Mouse (Mus musculus) stomach, embryonic 14.5 days (tissue): ENCODE measurements at regions not wholly inside any gene's neighbourhood (a gene's known extent, or its start where the extent isn't known, plus 50 kb on each side); places are given as distances from the start of the nearest gene placed in this dataset.

Source experiments
- ATAC-seq: fragments of 200-750 bp; cut with Nextera tagmentation; 2 replicates; pipeline ENCODE4 v1.8.0; 2017; ENCODE audit warnings: low read depth, moderate TSS enrichment; ENCODE audit not compliant: insufficient number of reproducible peaks, insufficient read depth, low FRiP score
- H3K27ac ChIP-seq: fragments of 300-500 bp; sonication (generic); 2 replicates; pipeline ENCODE4 v1.5.1; 2014; ENCODE audit warnings: mild to moderate bottlenecking, low read length, moderate library complexity, mixed read lengths
- H3K27me3 ChIP-seq: fragments of 300-500 bp; sonication (generic); 2 replicates; pipeline ENCODE4 v1.6.1; 2014; ENCODE audit warnings: low read length, control low read depth, mixed read lengths; ENCODE audit not compliant: control insufficient read depth, insufficient read depth
- H3K36me3 ChIP-seq: fragments of 300-500 bp; sonication (generic); 2 replicates; pipeline ENCODE4 v1.6.1; 2014; ENCODE audit warnings: mild to moderate bottlenecking, control low read depth, low read length, moderate library complexity, mixed read lengths; ENCODE audit not compliant: control insufficient read depth, insufficient read depth
- H3K4me1 ChIP-seq: fragments of 300-500 bp; sonication (generic); 2 replicates; pipeline ENCODE4 v1.6.1; 2014; ENCODE audit warnings: low read length, control low read depth, mixed read lengths; ENCODE audit not compliant: control insufficient read depth, insufficient read depth
- H3K4me2 ChIP-seq: fragments of 300-500 bp; sonication (generic); replicated peaks from 2 replicates; pipeline ENCODE4 v1.6.1; 2014; ENCODE audit warnings: low read depth, low read length, control low read depth
- H3K4me3 ChIP-seq: fragments of 300-500 bp; sonication (generic); 2 replicates; pipeline ENCODE4 v1.5.1; 2014; ENCODE audit warnings: low read depth, low read length, control low read depth
- H3K9ac ChIP-seq: fragments of 300-500 bp; sonication (generic); replicated peaks from 2 replicates; pipeline ENCODE4 v1.6.1; 2014; ENCODE audit warnings: low read depth, mild to moderate bottlenecking, control low read depth, low read length, moderate library complexity, mixed read lengths
- H3K9me3 ChIP-seq: fragments of 300-500 bp; sonication (generic); 2 replicates; pipeline ENCODE4 v1.6.1; 2016; ENCODE audit warnings: low read depth, low read length, control low read depth; ENCODE audit not compliant: control insufficient read depth
- WGBS: fragments of 180-500 bp; shearing (Covaris S2); extraction: QIAGEN DNeasy Blood & Tissue Kit; methylation state at CpG from one replicate; pipeline ENCODE4 v1.1.7; 2014; 5-methylcytosine and 5-hydroxymethylcytosine counted together

DNA sequence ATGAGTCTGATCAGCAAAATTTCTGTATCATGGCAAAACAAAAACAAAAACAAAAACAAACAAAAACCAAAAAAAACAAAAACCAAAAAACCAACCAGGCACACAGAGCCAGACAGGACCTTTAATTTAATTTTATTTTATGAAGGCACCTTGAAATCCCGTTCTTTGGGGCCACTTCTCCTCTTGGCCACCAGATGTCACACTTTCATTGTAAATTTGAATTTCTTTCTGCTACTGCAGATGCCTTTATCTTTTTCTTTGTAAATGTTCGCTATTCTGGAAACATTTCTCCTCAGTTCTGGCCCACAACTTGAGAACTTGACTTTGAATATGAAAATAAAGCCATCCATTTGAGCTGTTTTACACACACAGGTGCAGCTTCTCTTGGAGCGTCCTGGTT is 78.6 kb upstream of the Rrp15 start:
- Histone ChIP-seq H3K9me3 (no peaks in the 10 kb centered on the region), H3K4me2 (no peak overlapping the region), H3K4me1 (no peaks in the 10 kb centered on the region), H3K36me3 (no peaks in the 10 kb centered on the region), H3K27ac (no peak overlapping the region), H3K27me3 (0 out of 2 replicates have a peak, but pooled peaks cover 4% of the 10 kb centered on the region), H3K9ac (no peak overlapping the region), H3K4me3 (no peak overlapping the region)
- WGBS: 17% methylated on average over 3 of the region's 3 CpGs
- no peak for ATAC-seq

DNA sequence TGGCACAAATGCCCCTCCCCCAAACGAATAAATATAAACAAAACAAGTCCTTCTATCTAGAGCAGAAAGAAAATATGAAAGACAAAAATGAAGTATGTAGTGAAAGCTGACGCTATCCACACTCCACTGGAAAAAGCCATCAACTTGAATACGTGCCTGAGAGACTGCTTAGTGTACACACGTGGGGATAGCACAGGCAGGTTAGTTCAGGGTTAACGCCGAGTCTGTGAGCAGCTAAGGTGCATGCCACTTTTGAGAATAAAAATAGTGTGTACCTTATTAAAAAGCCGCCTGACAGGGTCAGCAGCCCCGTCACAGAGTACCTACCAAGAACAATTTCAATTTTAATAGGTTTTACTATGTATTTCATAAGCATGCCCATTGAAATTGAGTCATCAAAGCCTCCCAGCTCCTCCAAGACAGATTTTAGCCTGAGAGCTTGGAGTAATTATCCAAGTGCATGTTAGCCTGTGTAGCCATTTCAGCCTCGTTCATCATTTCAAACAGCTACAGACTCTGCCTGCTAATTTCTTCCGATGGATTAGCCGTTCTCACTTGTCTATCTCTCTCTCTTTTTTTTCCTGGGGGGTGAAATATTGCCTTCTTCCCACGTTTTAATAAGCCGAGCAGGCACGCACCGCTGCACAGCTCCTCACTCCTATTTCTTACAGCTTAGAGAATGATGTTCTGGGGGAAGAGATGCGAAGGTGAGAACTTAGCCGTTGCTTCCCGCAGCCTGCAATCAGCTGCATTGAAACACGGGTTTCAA is 59.2 kb upstream of the Rrp15 start:
- no peaks in the 10 kb centered on the region for H3K27me3 ChIP-seq
- no peaks in the 10 kb centered on the region for H3K4me1 ChIP-seq
- no peak overlapping the region for H3K4me3 ChIP-seq
- H3K27ac ChIP-seq: no peak overlapping the region
- ATAC-seq: no peak
- no peaks in the 10 kb centered on the region for H3K9me3 ChIP-seq
- WGBS: 46% methylated on average over 19 of the region's 19 CpGs
- H3K36me3 ChIP-seq: no peaks in the 10 kb centered on the region
- H3K4me2 ChIP-seq: no peak overlapping the region
- no peak overlapping the region for H3K9ac ChIP-seq

- no peak for ATAC-seq
- 79% methylated on average over 5 of the region's 5 CpGs for WGBS
- H3K4me1 ChIP-seq: no peaks in the 10 kb centered on the region
- H3K9ac ChIP-seq: no peak overlapping the region
- no peak overlapping the region for H3K4me2 ChIP-seq
- no peaks in the 10 kb centered on the region for H3K36me3 ChIP-seq
- H3K27ac ChIP-seq: no peak overlapping the region
- no peaks in the 10 kb centered on the region for H3K27me3 ChIP-seq
- no peak overlapping the region for H3K4me3 ChIP-seq
- H3K9me3 ChIP-seq: no peaks in the 10 kb centered on the region
These were observed 55.3 kb upstream of the Rrp15 start for GRCm38 (mm10) chr1:186804451-186804850.
